Mouse (Mus musculus): ENCODE data around the gene Hmg20b. TPM values are rescaled to one million over a fixed set of nuclear protein-coding genes. Genes with fewer than 3 reads are reported as not detected.

The Hmg20b gene
- polyA plus RNA-seq, 1 experiment: 42.7 TPM

- WGBS: 48% methylated on average over 2 of the region's 2 CpGs
Observed at GRCm38 (mm10) chr10:81327959-81328358, 22.3 kb downstream of the Hmg20b start.

GRCm38 (mm10) chr10:81326858-81327257, 23.4 kb downstream of the Hmg20b start:
- no peak overlapping the region for H3K4me3 ChIP-seq (replicated peaks; ENCODE audit: insufficient read depth, low read depth, low read length)
- H3K27me3 ChIP-seq (ENCODE audit: control insufficient read depth, insufficient read depth, low read length): no peaks in the 10 kb centered on the region
- H3K27ac ChIP-seq (ENCODE audit: insufficient read depth, low read length): no peak overlapping the region
- TF ChIP-seq CTCF (IDR thresholded peaks at IDR 0.05; ENCODE audit: borderline replicate concordance, insufficient read depth, low read depth, low read length) (no peak), POLR2A (IDR thresholded peaks at IDR 0.05; ENCODE audit: borderline replicate concordance, insufficient read depth, low read length) (no peak)
- 61% methylated on average over 6 of the region's 6 CpGs for WGBS
- DNase-seq: no peak
- no peaks in the 10 kb centered on the region for H3K4me1 ChIP-seq (ENCODE audit: control insufficient read depth, insufficient read depth, low read length)

More at GRCm38 (mm10) chr10:81327959-81328358, 22.3 kb downstream of the Hmg20b start:
- TF ChIP-seq POLR2A (IDR thresholded peaks at IDR 0.05; ENCODE audit: borderline replicate concordance, insufficient read depth, low read length) (no peak), CTCF (IDR thresholded peaks at IDR 0.05; ENCODE audit: borderline replicate concordance, insufficient read depth, low read depth, low read length) (no peak)
- no peak for DNase-seq
- no peaks in the 10 kb centered on the region for H3K4me1 ChIP-seq (ENCODE audit: control insufficient read depth, insufficient read depth, low read length)
- 0 out of 2 replicates have a peak, but pooled peaks cover 1% of the 10 kb centered on the region for H3K27me3 ChIP-seq (ENCODE audit: control insufficient read depth, insufficient read depth, low read length)
- no peak overlapping the region for H3K27ac ChIP-seq (ENCODE audit: insufficient read depth, low read length)
- no peak overlapping the region for H3K4me3 ChIP-seq (replicated peaks; ENCODE audit: insufficient read depth, low read depth, low read length)

- WGBS: 90% methylated on average over 18 of the region's 18 CpGs
- Histone ChIP-seq H3K4me1 (ENCODE audit: control insufficient read depth, insufficient read depth, low read length) (no peaks in the 10 kb centered on the region), H3K4me3 (replicated peaks; ENCODE audit: insufficient read depth, low read depth, low read length) (no peak overlapping the region), H3K27me3 (ENCODE audit: control insufficient read depth, insufficient read depth, low read length) (no peaks in the 10 kb centered on the region), H3K27ac (ENCODE audit: insufficient read depth, low read length) (no peak overlapping the region)
- no peak for DNase-seq
- TF ChIP-seq POLR2A (IDR thresholded peaks at IDR 0.05; ENCODE audit: borderline replicate concordance, insufficient read depth, low read length) (no peak), CTCF (IDR thresholded peaks at IDR 0.05; ENCODE audit: borderline replicate concordance, insufficient read depth, low read depth, low read length) (no peak)
Observed at GRCm38 (mm10) chr10:81325781-81326180, 24.5 kb downstream of the Hmg20b start.

- no peak for DNase-seq
- 90% methylated on average over 21 of the region's 21 CpGs for WGBS
- H3K4me3 ChIP-seq (replicated peaks; ENCODE audit: insufficient read depth, low read depth, low read length): no peak overlapping the region
- no peak overlapping the region for H3K27ac ChIP-seq (ENCODE audit: insufficient read depth, low read length)
- no peaks in the 10 kb centered on the region for H3K27me3 ChIP-seq (ENCODE audit: control insufficient read depth, insufficient read depth, low read length)
- TF ChIP-seq POLR2A (IDR thresholded peaks at IDR 0.05; ENCODE audit: borderline replicate concordance, insufficient read depth, low read length) (no peak), CTCF (IDR thresholded peaks at IDR 0.05; ENCODE audit: borderline replicate concordance, insufficient read depth, low read depth, low read length) (no peak)
- no peaks in the 10 kb centered on the region for H3K4me1 ChIP-seq (ENCODE audit: control insufficient read depth, insufficient read depth, low read length)
Observed at GRCm38 (mm10) chr10:81325176-81325575, 25.1 kb downstream of the Hmg20b start.

GRCm38 (mm10) chr10:81323791-81324530, 26.3 kb downstream of the Hmg20b start:
- Histone ChIP-seq H3K4me1 (ENCODE audit: control insufficient read depth, insufficient read depth, low read length) (peaks cover 9% of the 10 kb centered on the region; the same call in 1 of the 2 replicates), H3K4me3 (replicated peaks; ENCODE audit: insufficient read depth, low read depth, low read length) (no peak overlapping the region), H3K27ac (ENCODE audit: insufficient read depth, low read length) (no peak overlapping the region), H3K27me3 (ENCODE audit: control insufficient read depth, insufficient read depth, low read length) (no peaks in the 10 kb centered on the region)
- no peak for DNase-seq
- WGBS: 77% methylated on average over 18 of the region's 18 CpGs
- no peak for TF ChIP-seq POLR2A (IDR thresholded peaks at IDR 0.05; ENCODE audit: borderline replicate concordance, insufficient read depth, low read length)
- no peak for TF ChIP-seq CTCF (IDR thresholded peaks at IDR 0.05; ENCODE audit: borderline replicate concordance, insufficient read depth, low read depth, low read length)

- no peak overlapping the region for H3K4me3 ChIP-seq (replicated peaks; ENCODE audit: insufficient read depth, low read depth, low read length)
- DNase-seq: no peak
- no peak overlapping the region for H3K27ac ChIP-seq (ENCODE audit: insufficient read depth, low read length)
- H3K27me3 ChIP-seq (ENCODE audit: control insufficient read depth, insufficient read depth, low read length): no peaks in the 10 kb centered on the region
- peaks cover 12% of the 10 kb centered on the region; the same call in 1 of the 2 replicates for H3K4me1 ChIP-seq (ENCODE audit: control insufficient read depth, insufficient read depth, low read length)
- TF ChIP-seq CTCF (IDR thresholded peaks at IDR 0.05; ENCODE audit: borderline replicate concordance, insufficient read depth, low read depth, low read length): no peak
- TF ChIP-seq POLR2A (IDR thresholded peaks at IDR 0.05; ENCODE audit: borderline replicate concordance, insufficient read depth, low read length): no peak
- WGBS: 86% methylated on average over 23 of the region's 23 CpGs
Observed at GRCm38 (mm10) chr10:81323141-81323775, 27.0 kb downstream of the Hmg20b start.

- TF ChIP-seq POLR2A (IDR thresholded peaks at IDR 0.05; ENCODE audit: borderline replicate concordance, insufficient read depth, low read length): no peak
- TF ChIP-seq CTCF (IDR thresholded peaks at IDR 0.05; ENCODE audit: borderline replicate concordance, insufficient read depth, low read depth, low read length): no peak
- DNase-seq: peak in 1 of 2 experiments; percentile 41
- no peak overlapping the region for H3K27ac ChIP-seq (ENCODE audit: insufficient read depth, low read length)
- peaks cover 13% of the 10 kb centered on the region; the same call in 1 of the 2 replicates for H3K4me1 ChIP-seq (ENCODE audit: control insufficient read depth, insufficient read depth, low read length)
- WGBS: 82% methylated on average over 27 of the region's 27 CpGs
- H3K4me3 ChIP-seq (replicated peaks; ENCODE audit: insufficient read depth, low read depth, low read length): no peak overlapping the region
- no peaks in the 10 kb centered on the region for H3K27me3 ChIP-seq (ENCODE audit: control insufficient read depth, insufficient read depth, low read length)
Observed at GRCm38 (mm10) chr10:81322444-81322843, 27.8 kb downstream of the Hmg20b start.

Measured in cerebellum, adult 2 months (tissue).